Mouse (Mus musculus): ENCODE results near the gene Wscd2.

GRCm38 (mm10) chr5:113606121-113606520, 116.0 kb downstream of the Wscd2 start:
- no peak for TF ChIP-seq POLR2A (IDR thresholded peaks at IDR 0.05; ENCODE audit: low read depth, low read length)
- no peak for TF ChIP-seq CTCF (IDR thresholded peaks at IDR 0.05; ENCODE audit: extremely low read depth, insufficient read length, insufficient replicate concordance, low read depth, low read length)
